Mouse (Mus musculus): ENCODE data around the gene Gab2. TPM values are rescaled to one million over a fixed set of nuclear protein-coding genes. Genes with fewer than 3 reads are reported as not detected.

Gene Gab2
- total RNA-seq, 2 experiments from 2014 or later, result 17.4 to 18.2 TPM

GRCm38 (mm10) chr7:97355068-97355841 is 273.9 kb downstream of the Gab2 start:
- peak; percentile 16 for DNase-seq (ENCODE audit: low spot score)
- intact Hi-C loops (cut with DNase I), result no loop called here

GRCm38 (mm10) chr7:97356253-97356652 is 274.9 kb downstream of the Gab2 start:
- DNase-seq (ENCODE audit: low spot score), result no peak
- intact Hi-C loops (cut with DNase I), result no loop called here

- peak; percentile 60 for DNase-seq (ENCODE audit: low spot score)
- intact Hi-C loops (cut with DNase I), result no loop called here
Observed at GRCm38 (mm10) chr7:97356875-97357276, 275.5 kb downstream of the Gab2 start.

GRCm38 (mm10) chr7:97357840-97358239 is 276.5 kb downstream of the Gab2 start:
- intact Hi-C loops (cut with DNase I), result no loop called here
- no peak for DNase-seq (ENCODE audit: low spot score)

GRCm38 (mm10) chr7:97358347-97358746 is 277.0 kb downstream of the Gab2 start:
- no peak for DNase-seq (ENCODE audit: low spot score)
- intact Hi-C loops (cut with DNase I), result no loop called here

Other genes with a start within 250 kb of the Gab2 start
- gene Nars2, start 130.1 kb upstream of the Gab2 start, total RNA-seq (2021), result 10 to 100 TPM; 19.6 to 20.3 TPM